Mouse (Mus musculus) testis, adult 2 months (tissue): ENCODE measurements around the gene Gm10300.

Source experiments
- CTCF ChIP-seq: fragments of 200-500 bp; IDR thresholded peaks from 2 replicates; pipeline ENCODE4 v1.5.1; 2012; ENCODE audit warnings: low read depth, mild to moderate bottlenecking, inconsistent platforms, low read length, moderate library complexity; ENCODE audit not compliant: control insufficient read depth, insufficient read depth, insufficient replicate concordance
- POLR2A ChIP-seq: fragments of 200-500 bp; IDR thresholded peaks from 2 replicates; pipeline ENCODE4 v1.6.1; 2012; ENCODE audit warnings: low read depth, mild to moderate bottlenecking, inconsistent platforms, low read length, moderate library complexity; ENCODE audit not compliant: control insufficient read depth

GRCm38 (mm10) chr4:132072156-132072555 is 2.3 kb upstream of the Gm10300 start:
- TF ChIP-seq CTCF: no peak
- no peak for TF ChIP-seq POLR2A
